Comparison of ENCODE assay signal across 8 mouse cellular contexts in genomic region chr2:120628886-120629735, GRCm38 (mm10). TPM values are rescaled to one million over a fixed set of nuclear protein-coding genes. Genes with fewer than 3 reads are reported as not detected.
A peak's percentile ranks its signal among the peaks of the same experiment; 100 is the strongest.
DNase-seq lines count a peak whose midpoint lies in the region; ATAC-seq and TF ChIP-seq lines count a peak whose summit lies in the region.

TSS of gene Stard9 (plus strand) at chr2:120629121.

- H3K9ac ChIP-seq in embryonic facial prominence, embryonic 13.5 days, result peak within 1 kb of the TSS; percentile 72
- peak within 1 kb of the TSS; percentile 53 for H3K9ac ChIP-seq in limb, embryonic 12.5 days (replicated peaks)
- peak within 1 kb of the TSS; percentile 65 for H3K9ac ChIP-seq in midbrain, embryonic 15.5 days

- peak within 1 kb of the TSS; percentile 53; the same call in 1 of the 2 replicates for H3K27ac ChIP-seq in embryonic facial prominence, embryonic 13.5 days
- peak within 1 kb of the TSS; percentile 27 for H3K27ac ChIP-seq in kidney, adult 2 months (ENCODE audit: insufficient read depth, low read depth, low read length)
- H3K27ac ChIP-seq in limb, embryonic 12.5 days, result peak within 1 kb of the TSS; percentile 41; the same call in 1 of the 2 replicates
- peak within 1 kb of the TSS; percentile 69 for H3K27ac ChIP-seq in midbrain, embryonic 15.5 days
- no peak within 1 kb of the TSS for H3K27ac ChIP-seq in spleen, adult 2 months (ENCODE audit: insufficient read depth, low read length)

- H3K36me3 ChIP-seq in embryonic facial prominence, embryonic 13.5 days, result peaks cover 5% of the 10 kb centered on the region; the same call in 1 of the 2 replicates
- no peaks in the 10 kb centered on the region for H3K36me3 ChIP-seq in kidney, adult 2 months (ENCODE audit: control insufficient read depth, insufficient read depth, low read length)
- H3K36me3 ChIP-seq in limb, embryonic 12.5 days, result no peaks in the 10 kb centered on the region
- no peaks in the 10 kb centered on the region for H3K36me3 ChIP-seq in midbrain, embryonic 15.5 days (replicated peaks)
- no peaks in the 10 kb centered on the region for H3K36me3 ChIP-seq in spleen, adult 2 months (ENCODE audit: control insufficient read depth, insufficient read depth, low read length)

- peaks cover 11% of the 10 kb centered on the region for H3K4me1 ChIP-seq in embryonic facial prominence, embryonic 13.5 days
- 0 out of 2 replicates have a peak, but pooled peaks cover 2% of the 10 kb centered on the region for H3K4me1 ChIP-seq in kidney, adult 2 months (ENCODE audit: control insufficient read depth, insufficient read depth, low read length)
- no peaks in the 10 kb centered on the region for H3K4me1 ChIP-seq in limb, embryonic 12.5 days (replicated peaks)
- H3K4me1 ChIP-seq in midbrain, embryonic 15.5 days, result peaks cover 11% of the 10 kb centered on the region
- H3K4me1 ChIP-seq in spleen, adult 2 months (ENCODE audit: control insufficient read depth, insufficient read depth, insufficient read length), result no peaks in the 10 kb centered on the region; the same call in 1 of the 2 replicates

- ATAC-seq in embryonic facial prominence, embryonic 13.5 days (ENCODE audit: insufficient number of reproducible peaks, insufficient read depth, low FRiP score, low TSS enrichment, low read depth), result peak; percentile 99
- peak; percentile 100 for ATAC-seq in limb, embryonic 12.5 days (ENCODE audit: insufficient number of reproducible peaks, insufficient read depth, low FRiP score, low TSS enrichment, low read depth)
- peak; percentile 100 for ATAC-seq in midbrain, embryonic 15.5 days (replicated peaks)

- peak within 1 kb of the TSS; percentile 66 for H3K4me3 ChIP-seq in embryonic facial prominence, embryonic 13.5 days
- H3K4me3 ChIP-seq in kidney, adult 2 months (ENCODE audit: insufficient read depth, low read depth, low read length), result peak within 1 kb of the TSS; percentile 76
- H3K4me3 ChIP-seq in limb, embryonic 12.5 days (replicated peaks), result peak within 1 kb of the TSS; percentile 53
- H3K4me3 ChIP-seq in midbrain, embryonic 15.5 days, result peak within 1 kb of the TSS; percentile 80
- H3K4me3 ChIP-seq in spleen, adult 2 months (ENCODE audit: extremely low read depth, insufficient read depth, insufficient read length), result peak within 1 kb of the TSS; percentile 60

- WGBS in embryonic facial prominence, embryonic 13.5 days, result 2% methylated on average over 36 of the region's 36 CpGs
- WGBS in kidney, adult 2 months, result 4% methylated on average over 36 of the region's 36 CpGs
- WGBS in limb, embryonic 12.5 days, result 3% methylated on average over 36 of the region's 36 CpGs
- 2% methylated on average over 33 of the region's 36 CpGs for whole genome bisulfite sequencing in midbrain, embryonic 15.5 days
- 5% methylated on average over 36 of the region's 36 CpGs for WGBS in spleen, adult 2 months

- peak within 1 kb of the TSS; percentile 75 for H3K4me2 ChIP-seq in embryonic facial prominence, embryonic 13.5 days
- peak within 1 kb of the TSS; percentile 63 for H3K4me2 ChIP-seq in limb, embryonic 12.5 days
- H3K4me2 ChIP-seq in midbrain, embryonic 15.5 days, result peak within 1 kb of the TSS; percentile 80

- no peak for TF ChIP-seq CTCF in kidney, adult 2 months (conservative IDR thresholded peaks at IDR 0.05; ENCODE audit: insufficient read depth, insufficient read length, low read depth, low read length)
- TF ChIP-seq CTCF in spleen, adult 2 months (IDR thresholded peaks at IDR 0.05; ENCODE audit: extremely low read depth, insufficient read depth, insufficient read length, insufficient replicate concordance), result no peak

- peak; percentile 100 for DNase-seq in 3134 (ENCODE audit: extremely low read depth, insufficient read length, low spot score)
- DNase-seq in adrenal gland, postnatal 36 days, result peak; percentile 98 to 99
- peak; percentile 98 to 99 for DNase-seq in heart, adult 18-20 months
- peak; percentile 99 for DNase-seq in kidney, adult 2 months
- peak; percentile 97 to 98 for DNase-seq in spleen, adult 2 months (ENCODE audit: low read depth in 1 of 2, low spot score in 2 of 2)

- TF ChIP-seq POLR2A in kidney, adult 2 months (IDR thresholded peaks at IDR 0.05; ENCODE audit: low read depth, low read length), result no peak
- TF ChIP-seq POLR2A in spleen, adult 2 months (IDR thresholded peaks at IDR 0.05; ENCODE audit: low read depth, low read length), result no peak

- no peaks in the 10 kb centered on the region for H3K27me3 ChIP-seq in embryonic facial prominence, embryonic 13.5 days
- H3K27me3 ChIP-seq in kidney, adult 2 months (replicated peaks; ENCODE audit: control insufficient read depth, insufficient read depth, low read length), result no peaks in the 10 kb centered on the region
- H3K27me3 ChIP-seq in limb, embryonic 12.5 days, result no peaks in the 10 kb centered on the region
- H3K27me3 ChIP-seq in midbrain, embryonic 15.5 days (replicated peaks), result no peaks in the 10 kb centered on the region
- H3K27me3 ChIP-seq in spleen, adult 2 months (ENCODE audit: control insufficient read depth, insufficient read depth, low read length), result no peaks in the 10 kb centered on the region

- no peaks in the 10 kb centered on the region for H3K9me3 ChIP-seq in embryonic facial prominence, embryonic 13.5 days
- H3K9me3 ChIP-seq in limb, embryonic 12.5 days, result no peaks in the 10 kb centered on the region
- no peaks in the 10 kb centered on the region for H3K9me3 ChIP-seq in midbrain, embryonic 15.5 days

RNA-seq across cellular contexts. Expression of gene Stard9, which starts in this region (rescaled TPM):
- 10 to 100 TPM; 10.3 to 12.9 TPM for total RNA-seq in adrenal gland, postnatal 36 days (2021)
- polyA plus RNA-seq in embryonic facial prominence, embryonic 13.5 days (2015; fragmentation: Nextera tagmentation; extraction: Ambion mirVana), result 4.7 and 5.9 TPM in 2 replicates
- 1 to 10 TPM; 4.3 to 5.8 TPM for total RNA-seq in heart, adult 18-20 months (2021)
- polyA plus RNA-seq in kidney, adult 2 months (2012; rRNA removed), result 4.4 and 5.3 TPM in 2 replicates
- polyA plus RNA-seq in limb, embryonic 12.5 days (2016; fragmentation: Nextera tagmentation; extraction: Ambion mirVana), result 4.9 and 5.7 TPM in 2 replicates
- 4.1 and 5.1 TPM in 2 replicates for polyA plus RNA-seq in midbrain, embryonic 15.5 days (2015; fragmentation: Nextera tagmentation; extraction: Ambion mirVana)
- polyA plus RNA-seq in spleen, adult 2 months (2012; rRNA removed), result 3.7 and 4.4 TPM in 2 replicates
